Mouse (Mus musculus) spleen, adult 2 months (tissue): Measurements from ENCODE around the gene Wdr78.

Experiments
- CTCF ChIP-seq: fragments of 200-500 bp; IDR thresholded peaks from 2 replicates; pipeline ENCODE4 v1.5.1; 2011; ENCODE audit warnings: mild to moderate bottlenecking, inconsistent platforms; ENCODE audit not compliant: insufficient read depth, insufficient read length, insufficient replicate concordance; ENCODE audit errors: extremely low read depth
- POLR2A ChIP-seq: fragments of 200-500 bp; IDR thresholded peaks from 2 replicates; pipeline ENCODE4 v1.6.1; 2011; ENCODE audit warnings: low read depth, low read length, inconsistent platforms

DNA sequence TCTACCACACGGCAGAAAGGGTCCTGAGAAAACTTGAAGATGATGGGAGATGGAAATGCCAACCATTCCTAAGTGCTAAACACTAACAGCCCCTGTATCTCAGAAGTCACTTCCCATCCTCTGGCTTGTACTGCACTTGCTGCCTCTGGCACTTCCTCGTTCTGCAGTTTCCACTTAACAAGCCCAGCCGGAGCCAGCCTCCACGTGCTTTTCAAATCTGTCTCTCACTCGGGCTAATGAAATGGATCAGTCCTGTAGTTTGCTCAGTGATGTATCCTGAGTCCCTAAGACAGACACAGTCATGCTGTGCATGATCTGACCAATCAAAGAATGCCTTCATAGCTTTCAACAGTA is 74.5 kb downstream of the Wdr78 start:
- TF ChIP-seq CTCF (no peak), POLR2A (no peak)
